Mouse (Mus musculus): ENCODE measurements around the gene Crxos. TPM values are rescaled to one million over a fixed set of nuclear protein-coding genes. Genes with fewer than 3 reads are reported as not detected.

The Crxos gene
- total and polyA plus RNA-seq, 3 experiments: 0.38 TPM; not detected in 2

- peaks cover 50% of the 10 kb centered on the region for H3K36me3 ChIP-seq (replicated peaks)
Measured at GRCm38 (mm10) chr7:15918371-15918770, 36.0 kb downstream of the Crxos start.

GRCm38 (mm10) chr7:15919947-15920346 lies 37.5 kb downstream of the Crxos start:
- no peaks in the 10 kb centered on the region for H3K27me3 ChIP-seq (ENCODE audit: insufficient read depth, low read length)
- ATAC-seq (ENCODE audit: extremely low read depth, insufficient number of reproducible peaks, low FRiP score, poor library complexity, severe bottlenecking) (no peak), DNase-seq (ENCODE audit: low spot score) (no peak)
- peaks cover 50% of the 10 kb centered on the region for H3K36me3 ChIP-seq (replicated peaks)
- peaks cover 55% of the 10 kb centered on the region for H3K4me1 ChIP-seq (ENCODE audit: insufficient read depth, low read depth, low read length)
- TF ChIP-seq GATA1 (IDR thresholded peaks at IDR 0.05; ENCODE audit: borderline replicate concordance, low read length) (no peak), TAL1 (conservative IDR thresholded peaks at IDR 0.05; ENCODE audit: low read depth, low read length) (no peak), CTCF (IDR thresholded peaks at IDR 0.05; ENCODE audit: low read depth, low read length) (no peak), GATA2 (IDR thresholded peaks at IDR 0.05; ENCODE audit: borderline replicate concordance, low read depth, low read length) (no peak), POLR2AphosphoS5 (IDR thresholded peaks at IDR 0.05; ENCODE audit: insufficient replicate concordance, low read depth, low read length) (no peak)
- H3K9me3 ChIP-seq (replicated peaks): no peaks in the 10 kb centered on the region
- peak overlapping the region; percentile 74; the same call in 1 of the 2 replicates for H3K4me3 ChIP-seq (ENCODE audit: low read depth, low read length)

More at GRCm38 (mm10) chr7:15918371-15918770, 36.0 kb downstream of the Crxos start:
- Histone ChIP-seq H3K4me3 (ENCODE audit: low read depth, low read length) (no peak overlapping the region), H3K27me3 (ENCODE audit: insufficient read depth, low read length) (no peaks in the 10 kb centered on the region), H3K4me1 (ENCODE audit: insufficient read depth, low read depth, low read length) (peaks cover 52% of the 10 kb centered on the region), H3K9me3 (replicated peaks) (no peaks in the 10 kb centered on the region)
- ATAC-seq (ENCODE audit: extremely low read depth, insufficient number of reproducible peaks, low FRiP score, poor library complexity, severe bottlenecking) (no peak), DNase-seq (ENCODE audit: low spot score) (no peak)
- TF ChIP-seq TAL1 (conservative IDR thresholded peaks at IDR 0.05; ENCODE audit: low read depth, low read length) (no peak), GATA2 (IDR thresholded peaks at IDR 0.05; ENCODE audit: borderline replicate concordance, low read depth, low read length) (no peak), CTCF (IDR thresholded peaks at IDR 0.05; ENCODE audit: low read depth, low read length) (no peak), GATA1 (IDR thresholded peaks at IDR 0.05; ENCODE audit: borderline replicate concordance, low read length) (no peak), POLR2AphosphoS5 (IDR thresholded peaks at IDR 0.05; ENCODE audit: insufficient replicate concordance, low read depth, low read length) (no peak)

GRCm38 (mm10) chr7:15920645-15921190 lies 38.3 kb downstream of the Crxos start:
- Histone ChIP-seq H3K27me3 (ENCODE audit: insufficient read depth, low read length) (peaks cover 2% of the 10 kb centered on the region), H3K4me3 (ENCODE audit: low read depth, low read length) (peak overlapping the region; percentile 74), H3K36me3 (replicated peaks) (peaks cover 48% of the 10 kb centered on the region), H3K9me3 (replicated peaks) (no peaks in the 10 kb centered on the region), H3K4me1 (ENCODE audit: insufficient read depth, low read depth, low read length) (peaks cover 55% of the 10 kb centered on the region)
- no peak for TF ChIP-seq TAL1 (conservative IDR thresholded peaks at IDR 0.05; ENCODE audit: low read depth, low read length)
- no peak for ATAC-seq (ENCODE audit: extremely low read depth, insufficient number of reproducible peaks, low FRiP score, poor library complexity, severe bottlenecking)
- DNase-seq (ENCODE audit: low spot score): no peak

GRCm38 (mm10) chr7:15921796-15922195 lies 39.4 kb downstream of the Crxos start:
- DNase-seq (ENCODE audit: low spot score) (peak; percentile 54), ATAC-seq (ENCODE audit: extremely low read depth, insufficient number of reproducible peaks, low FRiP score, poor library complexity, severe bottlenecking) (peak; percentile 45)
- peaks cover 55% of the 10 kb centered on the region for H3K4me1 ChIP-seq (ENCODE audit: insufficient read depth, low read depth, low read length)
- H3K27me3 ChIP-seq (ENCODE audit: insufficient read depth, low read length): peaks cover 4% of the 10 kb centered on the region
- H3K4me3 ChIP-seq (ENCODE audit: low read depth, low read length): peak overlapping the region; percentile 74
- H3K9me3 ChIP-seq (replicated peaks): no peaks in the 10 kb centered on the region
- peaks cover 39% of the 10 kb centered on the region for H3K36me3 ChIP-seq (replicated peaks)
- TF ChIP-seq GATA2 (IDR thresholded peaks at IDR 0.05; ENCODE audit: borderline replicate concordance, low read depth, low read length) (no peak), POLR2AphosphoS5 (IDR thresholded peaks at IDR 0.05; ENCODE audit: insufficient replicate concordance, low read depth, low read length) (no peak), GATA1 (IDR thresholded peaks at IDR 0.05; ENCODE audit: borderline replicate concordance, low read length) (no peak), CTCF (IDR thresholded peaks at IDR 0.05; ENCODE audit: low read depth, low read length) (no peak)

GRCm38 (mm10) chr7:15922220-15922773 lies 39.9 kb downstream of the Crxos start, which contains the start of gene Selenow:
Gene Selenow, minus strand, starts transcription at chr7:15922402.
- ATAC-seq (ENCODE audit: extremely low read depth, insufficient number of reproducible peaks, low FRiP score, poor library complexity, severe bottlenecking): peak; percentile 87
- peaks cover 55% of the 10 kb centered on the region for H3K4me1 ChIP-seq (ENCODE audit: insufficient read depth, low read depth, low read length)
- no peaks in the 10 kb centered on the region for H3K9me3 ChIP-seq (replicated peaks)
- peaks cover 4% of the 10 kb centered on the region for H3K27me3 ChIP-seq (ENCODE audit: insufficient read depth, low read length)
- TF ChIP-seq POLR2AphosphoS5 (IDR thresholded peaks at IDR 0.05; ENCODE audit: insufficient replicate concordance, low read depth, low read length): no peak
- TF ChIP-seq CTCF (IDR thresholded peaks at IDR 0.05; ENCODE audit: low read depth, low read length): no peak
- no peak for TF ChIP-seq GATA1 (IDR thresholded peaks at IDR 0.05; ENCODE audit: borderline replicate concordance, low read length)
- no peak for TF ChIP-seq GATA2 (IDR thresholded peaks at IDR 0.05; ENCODE audit: borderline replicate concordance, low read depth, low read length)
- no peak for TF ChIP-seq TAL1 (conservative IDR thresholded peaks at IDR 0.05; ENCODE audit: low read depth, low read length)
- DNase-seq (ENCODE audit: low spot score): peak; percentile 82
- H3K36me3 ChIP-seq (replicated peaks): peaks cover 34% of the 10 kb centered on the region
- H3K4me3 ChIP-seq (ENCODE audit: low read depth, low read length): peak within 1 kb of the TSS; percentile 74

- peak; percentile 84 for ATAC-seq (ENCODE audit: extremely low read depth, insufficient number of reproducible peaks, low FRiP score, poor library complexity, severe bottlenecking)
Measured at GRCm38 (mm10) chr7:15929910-15930309, 47.5 kb downstream of the Crxos start.

More at GRCm38 (mm10) chr7:15929910-15930309, 47.5 kb downstream of the Crxos start:
- no peak overlapping the region for H3K4me3 ChIP-seq (ENCODE audit: low read depth, low read length)
- TF ChIP-seq CTCF (IDR thresholded peaks at IDR 0.05; ENCODE audit: low read depth, low read length) (peak; percentile 71), GATA2 (IDR thresholded peaks at IDR 0.05; ENCODE audit: borderline replicate concordance, low read depth, low read length) (no peak)
- peaks cover 12% of the 10 kb centered on the region for H3K27me3 ChIP-seq (ENCODE audit: insufficient read depth, low read length)
- H3K36me3 ChIP-seq (replicated peaks): peaks cover under 1% of the 10 kb centered on the region
- H3K4me1 ChIP-seq (ENCODE audit: insufficient read depth, low read depth, low read length): peaks cover 7% of the 10 kb centered on the region
- no peak for DNase-seq (ENCODE audit: low spot score)
- no peaks in the 10 kb centered on the region for H3K9me3 ChIP-seq (replicated peaks)
